Mouse (Mus musculus) liver, adult 10 weeks (tissue): ENCODE measurements around the gene Esrp2. TPM values are rescaled to one million over a fixed set of nuclear protein-coding genes. Genes with fewer than 3 reads are reported as not detected.

ENCODE experiments used
- polyA plus RNA-seq: library from polyadenylated mRNA; stranded (reverse); fragments of 350-450 nt; fragmentation: Illumina TruSeq; extraction: RNeasy Lipid Tissue Mini Kit (QIAGEN cat#74804); gene quantifications from one replicate; pipeline ENCODE4 v1.2.3, GENCODE M21; 2014; ENCODE audit warnings: low read depth, low replicate concordance

Esrp2 gene
- polyA plus RNA-seq = 18.8 TPM

GRCm38 (mm10) chr8:106136156-106137130 lies at the start of gene Esrp2:
TSS of gene Esrp2 (minus strand) at chr8:106136974.

GRCm38 (mm10) chr8:106168356-106169016 lies 31.7 kb upstream of the Esrp2 start, which contains the start of gene Slc7a6:
TSS of gene Slc7a6 (plus strand) at chr8:106168857.

GRCm38 (mm10) chr8:106149801-106150652 lies 13.3 kb upstream of the Esrp2 start, which contains the start of gene Pla2g15:
TSS of gene Pla2g15 (plus strand) at chr8:106150399.

Other genes starting within 250 kb of the Esrp2 start
- not detected for gene Nrn1l, start 243.4 kb downstream of the Esrp2 start, polyA plus RNA-seq
- 5.1 TPM for gene Pskh1, start 236.5 kb downstream of the Esrp2 start, polyA plus RNA-seq
- gene Ctrl, start 203.1 kb downstream of the Esrp2 start, polyA plus RNA-seq = not detected
- gene Psmb10, start 198.5 kb downstream of the Esrp2 start, polyA plus RNA-seq = 2.1 TPM
- gene Lcat, start 193.6 kb downstream of the Esrp2 start, polyA plus RNA-seq = 108 TPM
- gene Slc12a4, start 170.9 kb downstream of the Esrp2 start, polyA plus RNA-seq = 0.37 TPM
- not detected for gene Dpep3, start 157.5 kb downstream of the Esrp2 start, polyA plus RNA-seq
- 3.8 TPM for gene Dus2, start 145.6 kb downstream of the Esrp2 start, polyA plus RNA-seq
- gene Dpep2nb, start 131.0 kb downstream of the Esrp2 start, polyA plus RNA-seq = not detected
- 3.8 TPM for gene Ddx28, start 125.1 kb downstream of the Esrp2 start, polyA plus RNA-seq
- gene Nfatc3, start 78.1 kb downstream of the Esrp2 start, polyA plus RNA-seq = 23.1 TPM
- gene Pla2g15, start 13.4 kb upstream of the Esrp2 start, polyA plus RNA-seq = 2.7 TPM
- 0.26 TPM for gene Slc7a6, start 31.9 kb upstream of the Esrp2 start, polyA plus RNA-seq
- gene Slc7a6os, start 74.0 kb upstream of the Esrp2 start, polyA plus RNA-seq = 26.2 TPM
- gene Prmt7, start 74.0 kb upstream of the Esrp2 start, polyA plus RNA-seq = 3.0 TPM
- gene Smpd3, start 201.0 kb upstream of the Esrp2 start, polyA plus RNA-seq = 0.29 TPM